Mouse (Mus musculus): Measurements from ENCODE around the gene Olfr223.
"Not testable (repeated sequence)": the region's sequence is repeated elsewhere in the genome, so short reads cannot be mapped to it uniquely, and the experiment has no call there.

Gene Olfr223

DNA sequence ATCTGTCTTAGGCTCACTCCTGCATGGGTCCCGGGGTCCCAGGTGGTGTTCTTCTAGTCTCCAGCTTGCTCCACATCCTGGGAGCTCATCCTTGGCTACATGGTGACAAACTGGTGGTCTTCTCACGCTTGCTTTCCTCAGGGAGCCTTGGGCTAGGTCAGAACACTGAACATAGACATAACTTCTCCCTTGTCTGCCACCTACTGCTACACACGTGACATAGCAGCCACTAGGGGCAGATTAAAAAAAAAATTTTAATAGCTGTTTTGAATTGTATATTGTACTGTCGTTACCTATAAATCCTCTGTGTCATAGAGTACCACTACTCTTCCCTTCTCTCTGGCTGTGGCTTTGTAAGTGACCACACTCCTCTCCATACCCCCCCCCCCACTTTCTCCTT lies 3.0 kb upstream of the Olfr223 start:
- DNase-seq = no peak

- DNase-seq = no peak
Measured at GRCm38 (mm10) chr11:59589496-59589895, 3.6 kb downstream of the Olfr223 start.

DNA sequence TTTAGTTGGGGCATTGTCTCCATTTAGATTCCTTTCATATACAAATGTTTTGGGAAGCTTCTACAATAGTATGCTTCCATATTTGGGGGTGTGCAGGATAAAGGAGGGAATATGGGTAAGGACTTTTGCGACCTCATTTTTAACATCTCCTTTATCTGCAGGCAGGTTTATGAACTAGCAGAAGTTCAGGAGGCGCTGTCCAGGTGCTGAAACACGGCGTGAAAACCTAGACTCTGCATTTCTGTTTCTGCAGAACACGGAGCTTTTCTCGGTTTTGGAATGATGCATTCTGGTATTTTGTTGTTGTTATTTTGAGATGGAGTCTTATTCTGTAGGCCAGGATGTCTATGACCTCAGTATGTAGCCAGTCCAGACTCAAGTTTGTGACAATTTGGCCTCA lies 8.6 kb downstream of the Olfr223 start:
- DNase-seq = peak in 1 of 2 experiments; percentile 22

- DNase-seq = not testable (repeated sequence)
Measured at GRCm38 (mm10) chr11:59576135-59576534, 17.0 kb downstream of the Olfr223 start, which contains the start of gene Olfr222. Gene Olfr222 (minus strand): TSS chr11:59576235.

DNA sequence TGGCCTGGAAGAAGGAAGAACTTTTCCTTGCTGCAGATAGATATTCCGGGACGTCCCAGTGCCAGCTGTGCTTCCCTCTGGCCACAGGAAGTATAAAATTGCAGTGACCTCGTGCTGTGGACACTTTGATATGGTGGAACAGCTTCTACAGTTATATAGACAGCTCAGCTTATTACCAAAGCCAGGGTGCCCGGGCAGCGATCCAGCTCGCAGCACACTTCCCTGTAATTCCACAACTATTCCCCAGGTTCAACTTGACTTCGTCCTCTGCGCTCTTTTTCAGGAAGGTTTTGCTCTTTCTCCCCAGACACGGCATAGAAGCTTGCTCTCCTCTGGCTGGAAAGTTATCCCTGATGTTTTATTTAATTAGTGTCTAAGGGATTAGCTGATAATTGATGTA lies 17.4 kb downstream of the Olfr223 start:
- no peak for DNase-seq

DNA sequence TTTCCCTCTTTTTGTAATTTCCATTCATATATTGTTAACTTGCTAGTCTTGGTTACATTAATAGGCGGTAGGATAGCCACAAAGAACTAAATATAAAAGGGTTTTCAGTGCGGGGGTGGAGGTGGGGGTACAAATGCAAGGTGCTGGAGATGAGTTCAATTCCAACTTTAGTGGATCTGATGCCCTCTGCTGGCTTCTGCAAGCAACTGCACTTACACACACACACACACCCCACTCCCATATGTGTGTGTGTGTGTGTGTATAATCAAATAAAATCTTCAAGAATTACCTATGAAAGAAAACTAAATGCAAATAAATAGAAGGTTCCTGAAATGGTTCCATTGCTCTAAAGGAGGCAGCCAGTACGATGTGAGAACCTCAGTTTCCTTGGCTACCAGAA lies 23.8 kb downstream of the Olfr223 start:
- no peak for DNase-seq

DNA sequence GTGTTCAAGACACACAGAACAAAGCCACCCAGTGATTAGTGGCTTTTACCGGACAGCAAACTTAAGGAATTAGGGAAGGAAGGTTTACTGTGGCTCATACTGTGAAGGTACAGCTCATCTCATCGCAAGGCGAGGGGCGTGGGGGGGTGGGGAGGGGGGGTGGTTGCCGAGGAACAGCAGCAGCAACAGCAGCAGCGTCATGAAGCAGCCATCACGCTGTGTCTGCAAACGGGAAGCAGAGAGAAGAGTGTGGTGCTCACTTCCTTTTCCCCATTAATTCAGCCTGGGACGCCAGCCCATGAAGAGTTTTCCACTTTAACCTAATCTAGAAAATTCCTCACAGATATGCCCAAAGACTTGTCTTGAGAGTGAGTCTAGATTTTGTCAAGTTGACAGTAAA lies 30.3 kb downstream of the Olfr223 start:
- DNase-seq = no peak

DNA sequence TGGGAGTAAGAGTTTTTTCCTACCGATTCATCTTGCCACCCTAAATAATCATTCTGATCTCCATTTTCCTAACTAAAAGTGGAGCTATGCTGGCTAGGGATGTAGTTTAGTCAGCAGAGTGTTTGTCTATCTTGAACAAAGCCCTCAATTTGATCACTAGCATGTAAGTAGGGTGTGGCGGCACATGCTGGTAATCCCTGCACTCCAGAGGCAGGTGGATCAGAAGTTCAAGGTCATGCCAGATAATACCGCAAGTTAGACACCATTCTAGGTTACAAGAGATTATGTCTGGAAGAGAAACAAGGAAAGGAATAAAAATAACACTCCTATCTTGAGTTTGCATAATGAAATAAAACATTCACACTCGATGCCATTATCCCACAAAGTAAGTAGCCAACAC lies 30.8 kb downstream of the Olfr223 start:
- no peak for DNase-seq

DNA sequence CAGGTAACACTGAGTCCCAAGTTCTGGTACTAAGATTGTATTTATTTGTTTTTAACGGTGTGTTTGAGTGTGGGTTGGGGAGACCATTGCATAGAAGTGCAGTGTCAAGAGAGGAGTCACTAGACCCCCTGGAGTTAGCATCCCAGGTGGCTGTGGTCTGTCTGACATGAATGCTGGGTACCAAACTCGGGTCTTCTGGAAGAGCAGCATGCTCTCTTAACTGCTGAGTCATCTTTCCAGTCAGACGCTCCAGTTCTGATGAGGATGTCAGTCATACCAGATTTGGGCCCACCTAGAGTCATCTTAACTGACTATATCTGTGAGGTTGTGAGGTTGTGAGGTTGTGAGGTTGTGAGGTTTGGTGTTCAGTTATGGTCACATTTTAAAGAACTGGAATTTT lies 32.2 kb downstream of the Olfr223 start:
- no peak for DNase-seq

- DNase-seq = no peak
Measured at GRCm38 (mm10) chr11:59554535-59554934, 38.6 kb downstream of the Olfr223 start.

- DNase-seq = no peak
Measured at GRCm38 (mm10) chr11:59554127-59554526, 39.0 kb downstream of the Olfr223 start.

GRCm38 (mm10) chr11:59544005-59544404 lies 49.1 kb downstream of the Olfr223 start:
- no peak for DNase-seq

- no peak for DNase-seq
Measured at GRCm38 (mm10) chr11:59543376-59543775, 49.7 kb downstream of the Olfr223 start.

DNA sequence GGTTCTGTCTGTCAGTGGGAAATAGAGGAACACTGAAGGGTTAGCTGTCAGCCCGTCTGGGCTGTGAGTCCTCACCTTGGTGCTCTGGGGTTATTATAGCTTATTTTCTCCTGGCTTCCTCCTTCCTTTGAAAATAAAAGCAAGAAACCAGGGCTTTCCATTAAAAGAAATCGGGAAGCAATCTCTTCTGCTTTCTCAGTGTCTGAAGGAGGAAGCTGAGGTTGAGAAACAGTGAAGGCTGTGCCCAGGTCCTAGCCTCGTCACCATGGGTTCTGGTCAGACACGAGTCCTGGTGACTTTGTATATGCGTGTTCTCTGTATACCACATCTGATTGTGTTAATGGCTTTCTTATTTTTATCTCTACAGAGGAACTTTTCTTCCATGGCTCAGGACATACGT lies 50.6 kb downstream of the Olfr223 start:
- DNase-seq = peak; percentile 20 to 33

GRCm38 (mm10) chr11:59541324-59541723 lies 51.8 kb downstream of the Olfr223 start, which contains the start of gene Nlrp3:
Gene Nlrp3 (plus strand): TSS chr11:59541568.
- no peak for DNase-seq

DNA sequence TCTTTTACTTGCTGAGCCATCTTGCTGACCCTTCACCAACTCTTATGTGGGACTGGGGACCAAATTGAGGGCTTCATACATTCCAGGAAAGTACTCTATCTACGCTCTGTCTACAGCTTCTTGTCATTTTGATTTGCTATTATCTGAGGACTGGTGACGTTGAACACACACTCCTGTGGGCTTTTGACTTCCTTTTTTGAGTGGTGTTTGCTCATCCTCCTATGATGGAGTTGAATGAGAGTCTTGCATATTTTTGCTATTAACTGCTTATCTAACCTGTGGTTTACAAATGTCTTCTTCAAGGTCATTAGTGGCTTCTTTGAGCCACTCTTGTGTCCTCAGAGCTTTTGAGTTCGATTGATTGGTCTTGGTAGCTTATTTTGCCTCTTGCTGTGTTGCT lies 53.0 kb downstream of the Olfr223 start:
- DNase-seq = no peak
